Mouse (Mus musculus) heart, postnatal 0 days (tissue): Measurements from ENCODE around the gene Vmn1r4. TPM values are rescaled to one million over a fixed set of nuclear protein-coding genes. Genes with fewer than 3 reads are reported as not detected.

Experiments used
- ATAC-seq: fragments of 200-750 bp; cut with Nextera tagmentation; 2 replicates; pipeline ENCODE4 v1.8.0; 2017; ENCODE audit warnings: low read depth, moderate number of reproducible peaks, moderate library complexity; ENCODE audit not compliant: insufficient read depth
- DNase-seq: peaks from one replicate; pipeline ENCODE4 v3.0.0-alpha.2; 2016; ENCODE audit warnings: low spot score
- H3K27ac ChIP-seq: fragments of 300-500 bp; sonication (generic); 2 replicates; pipeline ENCODE4 v1.5.1; 2014; ENCODE audit warnings: low read depth, mild to moderate bottlenecking
- H3K27me3 ChIP-seq: fragments of 300-500 bp; sonication (generic); 2 replicates; pipeline ENCODE4 v1.6.1; 2014; ENCODE audit warnings: low read length, mixed read lengths; ENCODE audit not compliant: control insufficient read depth, insufficient read depth
- H3K36me3 ChIP-seq: fragments of 300-500 bp; sonication (generic); replicated peaks from 2 replicates; pipeline ENCODE4 v1.6.1; 2014; ENCODE audit warnings: low read length, mixed read lengths; ENCODE audit not compliant: control insufficient read depth, insufficient read depth
- H3K4me1 ChIP-seq: fragments of 300-500 bp; sonication (generic); 2 replicates; pipeline ENCODE4 v1.6.1; 2014; ENCODE audit warnings: antibody characterized with exemption; ENCODE audit not compliant: control insufficient read depth, insufficient read depth
- H3K4me2 ChIP-seq: fragments of 300-500 bp; sonication (generic); 2 replicates; pipeline ENCODE4 v1.6.1; 2014; ENCODE audit warnings: low read depth, mild to moderate bottlenecking, low read length, moderate library complexity
- H3K4me3 ChIP-seq: fragments of 300-500 bp; sonication (generic); 2 replicates; pipeline ENCODE4 v1.5.1; 2014; ENCODE audit warnings: low read depth, low read length
- H3K9ac ChIP-seq: fragments of 300-500 bp; sonication (generic); replicated peaks from 2 replicates; pipeline ENCODE4 v1.6.1; 2014; ENCODE audit warnings: low read depth, low read length, mixed read lengths
- H3K9me3 ChIP-seq: fragments of 300-500 bp; sonication (generic); replicated peaks from 2 replicates; pipeline ENCODE4 v1.6.1; 2016; ENCODE audit warnings: low read length; ENCODE audit not compliant: control insufficient read depth
- CTCF ChIP-seq: IDR thresholded peaks from 2 replicates; pipeline ENCODE4 v1.5.1; 2016; ENCODE audit warnings: antibody characterized with exemption, control low read depth, low read depth
- EP300 ChIP-seq: IDR thresholded peaks from 2 replicates; pipeline ENCODE4 v1.6.1; 2016; ENCODE audit warnings: antibody characterized with exemption, low read depth
- WGBS: fragments of 180-500 bp; shearing (Covaris S2); extraction: QIAGEN DNeasy Blood & Tissue Kit; methylation state at CpG from one replicate; pipeline ENCODE4 v1.1.7; 2014; 5-methylcytosine and 5-hydroxymethylcytosine counted together
- polyA plus RNA-seq: library from polyadenylated mRNA; unstranded; fragments of >200 nt; fragmentation: Nextera tagmentation; extraction: Ambion mirVana; gene quantifications from 2 replicates; pipeline ENCODE4 v1.2.1, GENCODE M21; 2015
- total RNA-seq: library from RNA; depleted of rRNA; stranded (reverse); fragments of >200 nt; gene quantifications from 2 replicates; pipeline ENCODE4 v1.2.3, GENCODE M21; 2014; ENCODE audit warnings: low replicate concordance; rRNA removed

Vmn1r4 gene
- total RNA-seq, result not detected in 2 replicates
- 0.07 and 0.19 TPM in 2 replicates for polyA plus RNA-seq

GRCm38 (mm10) chr6:56923726-56924707 lies at the start of gene Vmn1r4, which contains the start of gene Nt5c3:
TSS of gene Vmn1r4 (plus strand) at chr6:56924015.
TSS of gene Nt5c3 (minus strand) at chr6:56923932.
- ATAC-seq (peak; percentile 98), DNase-seq (peak; percentile 97)
- Histone ChIP-seq H3K36me3 (no peaks in the 10 kb centered on the region), H3K27ac (peak within 1 kb of the TSS; percentile 87), H3K4me2 (peak within 1 kb of the TSS; percentile 66), H3K27me3 (no peaks in the 10 kb centered on the region), H3K9me3 (no peaks in the 10 kb centered on the region), H3K9ac (peak within 1 kb of the TSS; percentile 76), H3K4me3 (peak within 1 kb of the TSS; percentile 93), H3K4me1 (peaks cover 26% of the 10 kb centered on the region)
- TF ChIP-seq CTCF (no peak), EP300 (0 out of 2 replicates have a peak, but pooled peaks have one; percentile 30)
- 3% methylated on average over 64 of the region's 64 CpGs for WGBS

- Histone ChIP-seq H3K4me2 (no peak overlapping the region), H3K27me3 (no peaks in the 10 kb centered on the region), H3K9me3 (no peaks in the 10 kb centered on the region), H3K36me3 (peaks cover 49% of the 10 kb centered on the region), H3K4me3 (no peak overlapping the region), H3K4me1 (peaks cover 9% of the 10 kb centered on the region), H3K27ac (no peak overlapping the region), H3K9ac (no peak overlapping the region)
- WGBS, result 42% methylated on average over 4 of the region's 4 CpGs
- TF ChIP-seq CTCF (no peak), EP300 (no peak)
- DNase-seq, result no peak
- no peak for ATAC-seq
These were observed 46.9 kb upstream of the Vmn1r4 start for GRCm38 (mm10) chr6:56876870-56877269.

GRCm38 (mm10) chr6:56877985-56878384 lies 45.8 kb upstream of the Vmn1r4 start:
- H3K4me3 ChIP-seq, result no peak overlapping the region
- H3K9me3 ChIP-seq, result no peaks in the 10 kb centered on the region
- no peaks in the 10 kb centered on the region for H3K27me3 ChIP-seq
- TF ChIP-seq EP300, result no peak
- TF ChIP-seq CTCF, result peak; percentile 42
- H3K4me2 ChIP-seq, result no peak overlapping the region
- H3K9ac ChIP-seq, result no peak overlapping the region
- WGBS, result 83% methylated on average over 8 of the region's 8 CpGs
- no peak for DNase-seq
- peaks cover 9% of the 10 kb centered on the region for H3K4me1 ChIP-seq
- ATAC-seq, result no peak
- peaks cover 58% of the 10 kb centered on the region for H3K36me3 ChIP-seq
- no peak overlapping the region for H3K27ac ChIP-seq

GRCm38 (mm10) chr6:56879352-56879955 lies 44.4 kb upstream of the Vmn1r4 start:
- no peaks in the 10 kb centered on the region for H3K9me3 ChIP-seq
- peak overlapping the region; percentile 43 for H3K27ac ChIP-seq
- H3K4me2 ChIP-seq, result no peak overlapping the region
- H3K9ac ChIP-seq, result no peak overlapping the region
- peaks cover 59% of the 10 kb centered on the region for H3K36me3 ChIP-seq
- 3% methylated on average over 1 of the region's 1 CpGs for WGBS
- DNase-seq (peak; percentile 50), ATAC-seq (peak; percentile 69)
- TF ChIP-seq CTCF (no peak), EP300 (no peak)
- no peak overlapping the region for H3K4me3 ChIP-seq
- peaks cover 9% of the 10 kb centered on the region for H3K4me1 ChIP-seq
- H3K27me3 ChIP-seq, result no peaks in the 10 kb centered on the region

GRCm38 (mm10) chr6:56888561-56888960 lies 35.3 kb upstream of the Vmn1r4 start:
- no peaks in the 10 kb centered on the region for H3K9me3 ChIP-seq
- no peaks in the 10 kb centered on the region for H3K4me1 ChIP-seq
- DNase-seq (no peak), ATAC-seq (no peak)
- no peak overlapping the region for H3K27ac ChIP-seq
- H3K36me3 ChIP-seq, result peaks cover 77% of the 10 kb centered on the region
- no peaks in the 10 kb centered on the region for H3K27me3 ChIP-seq
- no peak for TF ChIP-seq CTCF
- no peak for TF ChIP-seq EP300
- H3K9ac ChIP-seq, result no peak overlapping the region
- no peak overlapping the region for H3K4me3 ChIP-seq
- H3K4me2 ChIP-seq, result no peak overlapping the region
- WGBS, result 78% methylated on average over 6 of the region's 6 CpGs
